Mouse (Mus musculus) myocyte (in vitro differentiated cells): Measurements from ENCODE around the gene Smo.

ENCODE experiments used
- E2F4 ChIP-seq: IDR thresholded peaks from one replicate; pipeline ENCODE4 v1.6.1; 2011; ENCODE audit warnings: mild to moderate bottlenecking, control low read depth, moderate library complexity; ENCODE audit not compliant: insufficient read depth
- MAX ChIP-seq: IDR thresholded peaks from one replicate; pipeline ENCODE4 v1.6.1; 2011; ENCODE audit warnings: low read depth, mild to moderate bottlenecking, control low read depth
- MYOG ChIP-seq, 3 experiments: IDR thresholded peaks; one replicate each; pipeline ENCODE4 v1.6.1; 2011; ENCODE audit warnings: control low read depth in 2 of 3, low read depth in 2 of 3, mild to moderate bottlenecking in 2 of 3; ENCODE audit not compliant: insufficient read length in 2 of 3, control insufficient read depth in 1 of 3, insufficient read depth in 1 of 3
- POLR2A ChIP-seq: IDR thresholded peaks from one replicate; pipeline ENCODE4 v1.6.1; 2011; ENCODE audit warnings: low read depth, mild to moderate bottlenecking, control low read depth, moderate library complexity; ENCODE audit not compliant: insufficient read length
- POLR2AphosphoS2 ChIP-seq: IDR thresholded peaks from one replicate; pipeline ENCODE4 v1.6.1; 2011; ENCODE audit warnings: low read depth, control low read depth; ENCODE audit not compliant: insufficient read length
- TCF12 ChIP-seq: IDR thresholded peaks from one replicate; pipeline ENCODE4 v1.6.1; 2011; ENCODE audit warnings: mild to moderate bottlenecking, control low read depth; ENCODE audit not compliant: poor library complexity, insufficient read depth, severe bottlenecking
- USF1 ChIP-seq: IDR thresholded peaks from one replicate; pipeline ENCODE4 v1.6.1; 2011; ENCODE audit warnings: low read depth, mild to moderate bottlenecking, control low read depth, moderate library complexity

GRCm38 (mm10) chr6:29790014-29790698 lies 54.9 kb downstream of the Smo start:
- TF ChIP-seq POLR2AphosphoS2 (no peak), MYOG (IDR thresholded peaks at IDR 0.05; ENCODE audit: control insufficient read depth in 1 of 3, insufficient read depth in 1 of 3, insufficient read length in 2 of 3, low read depth in 2 of 3) (no peak), POLR2A (no peak), TCF12 (no peak), MAX (no peak), USF1 (no peak), E2F4 (no peak)
